Mouse (Mus musculus): ENCODE measurements at regions not wholly inside any gene's neighbourhood (a gene's known extent, or its start where the extent isn't known, plus 50 kb on each side); places are given as distances from the start of the nearest gene placed in this dataset.

DNA sequence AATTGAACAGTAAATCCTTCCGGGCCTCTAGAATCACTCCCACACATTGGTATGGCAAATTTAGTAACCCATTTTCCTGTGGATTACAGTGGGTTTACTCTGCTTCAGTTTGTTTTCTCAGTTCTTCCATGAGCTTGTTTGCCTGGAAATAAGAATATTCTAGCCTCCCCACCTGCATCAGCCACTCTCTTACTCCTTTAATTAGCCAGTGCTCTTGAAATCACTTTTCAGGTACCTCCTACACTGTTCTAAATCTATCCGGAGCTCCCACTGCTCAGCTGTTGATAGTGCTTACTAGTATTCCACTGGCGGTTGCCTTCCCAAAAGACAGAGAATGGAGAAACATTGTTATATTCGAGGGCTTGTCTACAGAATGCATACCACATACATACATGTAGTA lies 167.1 kb downstream of the Htr7 start:
- in situ Hi-C loops (cut with MboI; ENCODE audit: low sequenced_read_pairs in 2 of 2, unreplicated experiment in 2 of 2): no loop called here
- DNase-seq (ENCODE audit: low read depth, low spot score): no peak
- no peak overlapping the region for H3K9ac ChIP-seq (ENCODE audit: insufficient read depth, low read depth, low read length, poor library complexity, severe bottlenecking)
- TF ChIP-seq MAFK (IDR thresholded peaks at IDR 0.05; ENCODE audit: insufficient read depth, low read depth, low read length): no peak
- TF ChIP-seq CHD2 (IDR thresholded peaks at IDR 0.05; ENCODE audit: low read depth, low read length): no peak
- no peak for TF ChIP-seq HCFC1 (IDR thresholded peaks at IDR 0.05; ENCODE audit: borderline replicate concordance, insufficient read depth, low read length)
- TF ChIP-seq ZC3H11A (IDR thresholded peaks at IDR 0.05; ENCODE audit: borderline replicate concordance, low read depth, low read length): no peak
- TF ChIP-seq ZNF384 (IDR thresholded peaks at IDR 0.05; ENCODE audit: low read depth, low read length): no peak
- no peaks in the 10 kb centered on the region for H3K9me3 ChIP-seq (ENCODE audit: control insufficient read depth, insufficient read depth, low read depth, low read length)
- no peak overlapping the region for H3K4me3 ChIP-seq (ENCODE audit: insufficient read depth in 1 of 2, low read depth in 1 of 2, low read length in 2 of 2, poor library complexity in 1 of 2, severe bottlenecking in 1 of 2)
- no peak overlapping the region for H3K27ac ChIP-seq (ENCODE audit: insufficient read depth, low read depth, low read length, poor library complexity, severe bottlenecking)
- no peaks in the 10 kb centered on the region for H3K4me1 ChIP-seq (ENCODE audit: control insufficient read depth in 2 of 2, insufficient read depth in 2 of 2, low read length in 2 of 2, poor library complexity in 1 of 2)
- H3K36me3 ChIP-seq (ENCODE audit: control insufficient read depth, insufficient read depth, low read length, poor library complexity, severe bottlenecking): no peaks in the 10 kb centered on the region; the same call in 1 of the 2 replicates

DNA sequence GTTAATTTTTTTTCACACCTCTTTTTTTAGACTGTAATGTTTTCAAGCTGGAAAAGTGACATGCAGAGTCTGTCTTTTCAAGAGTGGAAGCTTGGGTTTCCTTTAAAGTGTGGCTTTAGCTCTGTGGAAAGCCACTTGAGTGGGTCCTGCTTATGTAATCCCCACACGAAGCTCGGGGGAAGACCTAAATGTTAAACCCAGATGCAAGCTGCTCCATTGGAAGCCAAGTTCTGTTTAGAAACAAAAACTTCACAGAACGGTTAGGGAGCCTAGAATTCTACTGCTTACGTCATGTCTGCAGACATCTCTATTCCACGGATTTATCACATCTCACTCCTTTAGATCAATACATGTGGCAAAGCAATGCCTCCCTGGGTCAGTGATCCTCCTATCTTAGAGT lies 171.0 kb downstream of the Htr7 start:
- Histone ChIP-seq H3K4me1 (ENCODE audit: control insufficient read depth in 2 of 2, insufficient read depth in 2 of 2, low read length in 2 of 2, poor library complexity in 1 of 2) (no peaks in the 10 kb centered on the region), H3K27ac (ENCODE audit: insufficient read depth, low read depth, low read length, poor library complexity, severe bottlenecking) (no peak overlapping the region), H3K36me3 (ENCODE audit: control insufficient read depth, insufficient read depth, low read length, poor library complexity, severe bottlenecking) (no peaks in the 10 kb centered on the region; the same call in 1 of the 2 replicates), H3K4me3 (ENCODE audit: insufficient read depth in 1 of 2, low read depth in 1 of 2, low read length in 2 of 2, poor library complexity in 1 of 2, severe bottlenecking in 1 of 2) (no peak overlapping the region), H3K9me3 (ENCODE audit: control insufficient read depth, insufficient read depth, low read depth, low read length) (no peaks in the 10 kb centered on the region), H3K9ac (ENCODE audit: insufficient read depth, low read depth, low read length, poor library complexity, severe bottlenecking) (no peak overlapping the region)
- in situ Hi-C loops (cut with MboI; ENCODE audit: low sequenced_read_pairs in 2 of 2, unreplicated experiment in 2 of 2): no loop called here
- TF ChIP-seq HCFC1 (IDR thresholded peaks at IDR 0.05; ENCODE audit: borderline replicate concordance, insufficient read depth, low read length) (no peak), CHD2 (IDR thresholded peaks at IDR 0.05; ENCODE audit: low read depth, low read length) (no peak), ZC3H11A (IDR thresholded peaks at IDR 0.05; ENCODE audit: borderline replicate concordance, low read depth, low read length) (no peak), ZNF384 (IDR thresholded peaks at IDR 0.05; ENCODE audit: low read depth, low read length) (no peak), MAFK (IDR thresholded peaks at IDR 0.05; ENCODE audit: insufficient read depth, low read depth, low read length) (no peak)
- DNase-seq (ENCODE audit: low read depth, low spot score): no peak

DNA sequence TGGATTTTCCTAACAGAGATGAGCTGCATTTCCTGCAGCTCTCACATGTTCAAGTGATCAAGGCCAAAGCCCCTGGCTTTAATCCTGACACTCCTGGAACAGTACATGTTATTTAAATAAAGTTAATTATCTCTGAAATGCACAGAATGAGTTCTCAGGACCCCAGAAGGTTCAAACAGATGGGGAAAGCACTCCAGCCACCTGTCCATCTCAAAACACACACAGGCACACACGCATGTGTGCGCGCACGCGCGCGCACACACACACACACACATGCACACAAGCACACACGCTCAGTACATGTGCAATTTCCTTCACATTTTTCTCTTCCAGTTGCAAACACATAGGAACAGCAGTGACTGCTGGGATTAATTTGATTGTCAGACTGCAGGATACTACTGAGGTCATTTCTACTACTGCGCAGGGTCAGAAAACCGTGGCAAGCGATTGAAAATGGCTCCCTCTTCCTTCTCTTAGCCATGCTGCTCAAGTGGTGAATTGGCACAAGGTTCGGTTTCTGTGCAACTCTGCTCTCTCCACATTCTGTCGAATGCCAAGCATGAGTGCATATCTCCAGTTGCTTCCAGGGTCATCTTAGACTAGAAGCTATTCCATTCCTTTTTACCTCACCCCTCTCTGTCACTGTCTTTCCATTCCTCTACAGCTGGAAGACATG lies 175.4 kb downstream of the Htr7 start:
- no peak overlapping the region for H3K27ac ChIP-seq (ENCODE audit: insufficient read depth, low read depth, low read length, poor library complexity, severe bottlenecking)
- in situ Hi-C loops (cut with MboI; ENCODE audit: low sequenced_read_pairs in 2 of 2, unreplicated experiment in 2 of 2): no loop called here
- no peak overlapping the region for H3K4me3 ChIP-seq (ENCODE audit: insufficient read depth in 1 of 2, low read depth in 1 of 2, low read length in 2 of 2, poor library complexity in 1 of 2, severe bottlenecking in 1 of 2)
- no peaks in the 10 kb centered on the region for H3K4me1 ChIP-seq (ENCODE audit: control insufficient read depth in 2 of 2, insufficient read depth in 2 of 2, low read length in 2 of 2, poor library complexity in 1 of 2)
- H3K9ac ChIP-seq (ENCODE audit: insufficient read depth, low read depth, low read length, poor library complexity, severe bottlenecking): no peak overlapping the region
- no peak for DNase-seq (ENCODE audit: low read depth, low spot score)
- no peaks in the 10 kb centered on the region for H3K36me3 ChIP-seq (ENCODE audit: control insufficient read depth, insufficient read depth, low read length, poor library complexity, severe bottlenecking)
- H3K9me3 ChIP-seq (ENCODE audit: control insufficient read depth, insufficient read depth, low read depth, low read length): no peaks in the 10 kb centered on the region
- TF ChIP-seq ZNF384 (IDR thresholded peaks at IDR 0.05; ENCODE audit: low read depth, low read length) (no peak), CHD2 (IDR thresholded peaks at IDR 0.05; ENCODE audit: low read depth, low read length) (no peak), ZC3H11A (IDR thresholded peaks at IDR 0.05; ENCODE audit: borderline replicate concordance, low read depth, low read length) (no peak), HCFC1 (IDR thresholded peaks at IDR 0.05; ENCODE audit: borderline replicate concordance, insufficient read depth, low read length) (no peak), MAFK (IDR thresholded peaks at IDR 0.05; ENCODE audit: insufficient read depth, low read depth, low read length) (no peak)

DNA sequence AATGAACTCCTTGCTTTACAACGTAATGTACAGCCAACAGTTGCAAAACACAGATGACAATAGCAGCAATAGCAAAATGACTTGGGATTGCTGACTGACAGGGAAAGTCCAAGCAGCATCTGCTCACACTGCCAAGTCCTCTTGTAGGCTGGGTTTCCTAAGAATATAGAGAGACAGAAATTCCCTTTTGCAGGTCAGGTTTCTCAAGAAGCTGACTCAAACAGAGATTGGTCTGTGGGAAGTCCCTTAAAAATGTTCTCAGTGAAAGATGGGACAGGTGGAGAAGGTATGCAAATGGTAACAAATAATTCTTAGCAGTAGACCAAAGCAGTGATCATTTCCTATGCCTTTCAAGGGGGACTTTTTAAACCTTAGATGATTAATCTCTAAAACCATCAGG lies 181.8 kb downstream of the Htr7 start:
- Histone ChIP-seq H3K4me1 (ENCODE audit: control insufficient read depth in 2 of 2, insufficient read depth in 2 of 2, low read length in 2 of 2, poor library complexity in 1 of 2) (no peaks in the 10 kb centered on the region), H3K9me3 (ENCODE audit: control insufficient read depth, insufficient read depth, low read depth, low read length) (no peaks in the 10 kb centered on the region), H3K36me3 (ENCODE audit: control insufficient read depth, insufficient read depth, low read length, poor library complexity, severe bottlenecking) (no peaks in the 10 kb centered on the region), H3K9ac (ENCODE audit: insufficient read depth, low read depth, low read length, poor library complexity, severe bottlenecking) (no peak overlapping the region), H3K27ac (ENCODE audit: insufficient read depth, low read depth, low read length, poor library complexity, severe bottlenecking) (no peak overlapping the region), H3K4me3 (ENCODE audit: insufficient read depth in 1 of 2, low read depth in 1 of 2, low read length in 2 of 2, poor library complexity in 1 of 2, severe bottlenecking in 1 of 2) (no peak overlapping the region)
- in situ Hi-C loops (cut with MboI; ENCODE audit: low sequenced_read_pairs in 2 of 2, unreplicated experiment in 2 of 2): no loop called here
- TF ChIP-seq HCFC1 (IDR thresholded peaks at IDR 0.05; ENCODE audit: borderline replicate concordance, insufficient read depth, low read length) (no peak), CHD2 (IDR thresholded peaks at IDR 0.05; ENCODE audit: low read depth, low read length) (no peak), MAFK (IDR thresholded peaks at IDR 0.05; ENCODE audit: insufficient read depth, low read depth, low read length) (no peak), ZC3H11A (IDR thresholded peaks at IDR 0.05; ENCODE audit: borderline replicate concordance, low read depth, low read length) (no peak), ZNF384 (IDR thresholded peaks at IDR 0.05; ENCODE audit: low read depth, low read length) (no peak)
- no peak for DNase-seq (ENCODE audit: low read depth, low spot score)

Measured in ES-E14 (cell line).